Mouse (Mus musculus) frontal cortex, postnatal 10 days (tissue): Measurements from ENCODE around the gene Elmod2.

Experiments
- DNase-seq, 2 experiments: peaks; one replicate each; pipeline ENCODE4 v3.0.0; 2022; ENCODE audit warnings: low spot score in 2 of 2, mixed read lengths in 1 of 2

Elmod2 gene

DNA sequence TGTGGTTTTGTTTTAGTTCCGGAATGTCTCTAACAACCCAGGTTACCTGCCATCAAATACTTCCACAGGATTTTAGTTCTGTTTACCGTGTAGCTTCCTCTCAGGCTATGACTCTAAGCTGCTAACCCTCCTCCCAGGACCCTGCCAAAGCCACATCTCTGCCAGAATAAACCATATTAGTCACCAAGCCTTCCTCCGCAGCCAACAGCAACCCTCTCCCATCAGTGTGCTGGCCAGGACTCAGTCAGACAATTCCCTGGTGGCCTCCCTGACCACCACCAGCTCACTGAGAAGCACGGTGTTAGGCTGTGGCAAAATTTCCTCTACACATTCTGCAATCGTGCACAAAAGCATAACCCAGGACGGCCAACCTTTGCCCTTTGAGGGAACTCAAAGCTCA, 53.9 kb downstream of the Elmod2 start:
- no peak for DNase-seq

GRCm38 (mm10) chr8:83274470-83274869, 57.8 kb downstream of the Elmod2 start:
- no peak for DNase-seq

DNA sequence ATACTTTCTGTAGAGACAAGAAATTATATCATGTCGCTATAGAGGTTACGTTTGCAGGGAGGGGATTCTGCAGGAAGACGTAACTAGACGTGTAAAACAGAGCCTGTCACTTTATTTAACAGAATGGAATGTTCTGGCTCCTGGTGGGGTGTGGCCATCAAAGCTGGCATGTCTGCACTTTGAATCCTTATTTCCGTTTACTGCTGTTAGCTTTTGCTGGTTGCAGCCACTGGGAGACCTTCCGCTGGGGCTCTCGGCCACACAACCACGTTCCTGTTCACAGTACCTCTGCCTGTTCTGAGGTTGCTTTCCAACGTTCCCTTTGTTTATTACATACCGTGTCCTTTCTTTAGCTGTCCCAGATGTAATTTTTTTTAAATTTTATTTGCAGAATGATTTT, 59.8 kb downstream of the Elmod2 start:
- no peak for DNase-seq

DNA sequence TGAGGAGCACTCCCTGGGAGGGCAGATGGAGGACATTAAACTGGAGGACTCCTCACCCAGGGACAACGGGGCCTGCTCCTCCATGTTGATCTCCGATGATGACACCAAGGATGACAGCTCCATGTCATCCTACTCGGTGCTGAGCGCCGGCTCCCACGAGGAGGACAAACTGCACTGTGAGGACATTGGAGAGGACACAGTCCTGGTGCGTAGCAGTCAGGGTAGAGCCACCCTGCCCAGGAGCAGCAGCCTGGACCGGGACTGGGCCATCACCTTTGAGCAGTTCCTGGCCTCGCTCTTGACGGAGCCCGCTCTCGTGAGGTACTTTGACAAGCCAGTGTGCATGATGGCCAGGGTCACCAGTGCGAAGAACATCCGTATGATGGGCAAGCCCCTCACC, 61.1 kb downstream of the Elmod2 start:
- no peak for DNase-seq
